Mouse (Mus musculus): ENCODE measurements around the gene Gm16223.

The Gm16223 gene

GRCm38 (mm10) chr5:42067476-42068187 lies at the start of gene Gm16223:
TSS of gene Gm16223 (plus strand) at chr5:42067960.
- ChIA-PET CTCF (no interaction called here), POLR2A (no interaction called here)

- ChIA-PET CTCF (no interaction called here), POLR2A (no interaction called here)
Observed at GRCm38 (mm10) chr5:42022029-42022428, 45.7 kb upstream of the Gm16223 start.

- ChIA-PET CTCF (no interaction called here), POLR2A (no interaction called here)
Observed at GRCm38 (mm10) chr5:42023521-42023920, 44.2 kb upstream of the Gm16223 start.

- CTCF ChIA-PET, result interaction anchor here in 2 of 4 experiments (0.6 to 1.0 kb wide), 3 partner anchors 11 to 268 kb away, joined by 3 to 5 read pairs (median 4); no protein-coding TSS in a partner anchor
- POLR2A ChIA-PET, result interaction anchor here in 1 of 4 experiments (1.3 kb wide), 1 partner anchor 11 kb away, joined by 3 read pairs; no protein-coding TSS in a partner anchor
Observed at GRCm38 (mm10) chr5:42036388-42037082, 31.2 kb upstream of the Gm16223 start.

GRCm38 (mm10) chr5:42054636-42055035 lies 13.1 kb upstream of the Gm16223 start:
- CTCF ChIA-PET, result no interaction called here

GRCm38 (mm10) chr5:42055151-42055550 lies 12.6 kb upstream of the Gm16223 start:
- ChIA-PET CTCF (no interaction called here), POLR2A (interaction anchor here in 1 of 4 experiments (0.6 to 0.7 kb wide), 3 partner anchors 173 to 1733 kb away, joined by 3 read pairs; no protein-coding TSS in a partner anchor)

More at GRCm38 (mm10) chr5:42054636-42055035, 13.1 kb upstream of the Gm16223 start:
- POLR2A ChIA-PET, result interaction anchor here in 1 of 4 experiments (0.6 to 0.7 kb wide), 4 partner anchors 173 to 1734 kb away, joined by 3 read pairs; no protein-coding TSS in a partner anchor

GRCm38 (mm10) chr5:42065090-42065489 lies 2.7 kb upstream of the Gm16223 start:
- POLR2A ChIA-PET, result no interaction called here
- CTCF ChIA-PET, result no interaction called here

GRCm38 (mm10) chr5:42067075-42067474 lies 685 bp upstream of the Gm16223 start:
- POLR2A ChIA-PET, result no interaction called here
- CTCF ChIA-PET, result no interaction called here

GRCm38 (mm10) chr5:42068188-42068579 lies 424 bp downstream of the Gm16223 start:
- ChIA-PET POLR2A (no interaction called here), CTCF (no interaction called here)

- CTCF ChIA-PET, result no interaction called here
- POLR2A ChIA-PET, result no interaction called here
Observed at GRCm38 (mm10) chr5:42116586-42117346, 49.0 kb downstream of the Gm16223 start.

- CTCF ChIA-PET, result no interaction called here
- POLR2A ChIA-PET, result no interaction called here
Observed at GRCm38 (mm10) chr5:42125562-42125961, 57.8 kb downstream of the Gm16223 start.

- POLR2A ChIA-PET, result no interaction called here
- CTCF ChIA-PET, result no interaction called here
Observed at GRCm38 (mm10) chr5:42155626-42156025, 87.9 kb downstream of the Gm16223 start.

- ChIA-PET POLR2A (no interaction called here), CTCF (no interaction called here)
Observed at GRCm38 (mm10) chr5:42164731-42165130, 97.0 kb downstream of the Gm16223 start.

- ChIA-PET POLR2A (interaction anchor here in 1 of 4 experiments (0.7 kb wide), 1 partner anchor 1306 kb away, joined by 4 read pairs; no protein-coding TSS in a partner anchor), CTCF (no interaction called here)
Observed at GRCm38 (mm10) chr5:42166311-42166710, 98.6 kb downstream of the Gm16223 start.

GRCm38 (mm10) chr5:42168071-42168470 lies 100.3 kb downstream of the Gm16223 start:
- CTCF ChIA-PET, result no interaction called here
- POLR2A ChIA-PET, result no interaction called here

GRCm38 (mm10) chr5:42168785-42169184 lies 101.0 kb downstream of the Gm16223 start:
- CTCF ChIA-PET, result no interaction called here
- POLR2A ChIA-PET, result no interaction called here

- ChIA-PET POLR2A (interaction anchor here in 2 of 4 experiments (0.6 to 1.5 kb wide), 2 partner anchors 9 to 21 kb away, joined by 4 to 5 read pairs; no protein-coding TSS in a partner anchor), CTCF (interaction anchor here in 1 of 4 experiments (0.7 kb wide), 1 partner anchor 98 kb away, joined by 3 read pairs; no protein-coding TSS in a partner anchor)
Observed at GRCm38 (mm10) chr5:42174109-42174508, 106.3 kb downstream of the Gm16223 start.

GRCm38 (mm10) chr5:42175424-42175823 lies 107.7 kb downstream of the Gm16223 start:
- CTCF ChIA-PET, result no interaction called here
- POLR2A ChIA-PET, result interaction anchor here in 1 of 4 experiments (1.5 kb wide), 1 partner anchor 8 kb away, joined by 4 read pairs; no protein-coding TSS in a partner anchor

GRCm38 (mm10) chr5:42198493-42198892 lies 130.7 kb downstream of the Gm16223 start:
- CTCF ChIA-PET, result interaction anchor here in 1 of 4 experiments (0.5 kb wide), 1 partner anchor 84 kb away, joined by 4 read pairs; no protein-coding TSS in a partner anchor
- POLR2A ChIA-PET, result no interaction called here
